Mouse (Mus musculus): ENCODE results near the gene Sycn.

Gene Sycn

DNA sequence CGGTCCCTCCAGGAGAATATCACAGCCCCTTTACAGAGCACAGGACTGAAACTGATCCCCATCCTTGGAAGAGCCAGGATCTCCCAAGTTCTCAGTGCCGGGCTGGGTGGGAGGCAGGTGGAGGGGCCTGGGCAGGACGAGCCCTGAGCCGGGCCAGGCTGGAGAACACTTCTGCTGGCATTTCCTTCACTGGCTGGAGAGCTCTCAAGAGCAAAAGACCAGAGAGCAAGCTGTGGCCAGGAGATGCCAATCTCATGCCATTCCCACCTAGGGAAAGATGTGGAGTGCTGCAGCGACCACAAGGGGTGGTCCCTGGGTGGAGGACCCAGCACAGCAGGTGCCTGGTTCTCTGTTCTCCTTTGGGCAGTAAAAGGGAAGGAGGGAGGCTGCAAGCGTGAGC is 44.3 kb downstream of the Sycn start:
- DNase-seq (ENCODE audit: low read depth, low spot score) = no peak

DNA sequence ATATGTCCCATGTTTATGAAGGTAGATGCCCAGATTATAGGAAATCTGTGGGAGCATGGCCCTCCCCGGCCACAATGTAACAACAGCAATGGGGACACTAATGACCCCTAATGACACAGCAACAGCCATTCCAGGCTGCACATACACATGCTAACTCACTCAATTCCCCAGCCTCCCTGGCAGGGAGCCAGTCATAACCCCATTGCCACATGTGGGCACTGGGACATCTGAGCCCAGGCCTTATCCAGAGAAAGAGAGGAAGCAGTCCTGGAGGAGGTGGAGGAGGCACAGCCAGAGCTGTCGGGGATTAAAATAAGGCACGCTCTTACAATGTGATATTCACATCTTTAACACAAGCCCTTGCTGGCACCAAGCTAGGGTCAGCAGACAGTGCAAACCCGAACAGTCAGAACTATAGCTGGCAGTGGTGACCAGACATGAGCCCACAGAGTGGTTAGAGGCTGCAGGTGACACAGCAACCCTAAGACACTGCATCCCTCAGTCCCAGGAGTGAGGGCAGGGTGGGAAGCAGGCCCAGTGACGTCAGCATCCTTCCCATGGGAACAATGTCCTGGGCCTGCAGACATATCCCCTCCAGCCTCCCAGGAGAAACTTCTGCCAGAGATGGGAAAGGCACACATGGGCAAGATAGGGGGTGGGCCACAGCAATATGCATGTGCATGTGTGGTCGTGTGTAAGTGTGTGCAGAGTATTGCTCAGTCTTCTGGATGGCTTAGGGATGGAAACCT is 46.2 kb downstream of the Sycn start:
- DNase-seq (ENCODE audit: low read depth, low spot score) = no peak

DNA sequence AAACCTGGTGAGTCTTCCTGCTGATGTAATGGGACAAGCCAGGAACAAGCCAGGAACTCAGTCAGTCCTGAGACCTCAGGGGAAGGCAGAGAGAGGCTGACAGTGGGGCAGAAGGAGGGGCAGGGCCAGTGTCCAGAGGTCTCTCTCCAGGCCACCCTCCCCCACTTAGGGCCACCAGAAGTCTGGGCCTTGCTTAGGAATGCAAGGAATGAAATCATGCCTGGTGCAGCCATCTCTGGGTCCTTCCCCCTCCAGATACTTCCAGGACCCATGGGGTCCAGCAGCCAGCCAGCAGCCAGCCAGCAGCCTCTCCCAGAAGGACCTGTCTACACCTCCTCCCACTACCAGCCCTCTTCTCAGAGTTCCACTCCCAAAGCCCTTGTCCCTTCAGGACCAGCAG is 47.0 kb downstream of the Sycn start:
- DNase-seq (ENCODE audit: low read depth, low spot score) = no peak

All from retina, adult 2 months (tissue).